Mouse (Mus musculus) liver, adult 2 months (tissue): ENCODE results near the gene Gm10337. TPM values are rescaled to one million over a fixed set of nuclear protein-coding genes. Genes with fewer than 3 reads are reported as not detected.

Source experiments
- DNase-seq: peaks from one replicate; pipeline ENCODE4 v3.0.0-alpha.2; 2011; ENCODE audit warnings: low read depth, low spot score; ENCODE audit errors: extremely low read depth
- H3K27ac ChIP-seq: fragments of 200-500 bp; replicated peaks from 2 replicates; pipeline ENCODE4 v1.5.1; 2012; ENCODE audit warnings: low read depth, mild to moderate bottlenecking, control low read depth, inconsistent platforms, low read length; ENCODE audit not compliant: insufficient read depth
- H3K27me3 ChIP-seq: fragments of 200-500 bp; 2 replicates; pipeline ENCODE4 v1.6.1; 2012; ENCODE audit warnings: mild to moderate bottlenecking, moderate library complexity, low read length, inconsistent platforms; ENCODE audit not compliant: control insufficient read depth, insufficient read depth
- H3K36me3 ChIP-seq: fragments of 200-500 bp; 2 replicates; pipeline ENCODE4 v1.6.1; 2012; ENCODE audit warnings: low read length, inconsistent platforms; ENCODE audit not compliant: control insufficient read depth, insufficient read depth
- H3K4me1 ChIP-seq: fragments of 200-500 bp; 2 replicates; pipeline ENCODE4 v1.6.1; 2011; ENCODE audit warnings: low read length; ENCODE audit not compliant: control insufficient read depth, insufficient read depth
- H3K4me3 ChIP-seq: fragments of 200-500 bp; 2 replicates; pipeline ENCODE4 v1.5.1; 2011; ENCODE audit warnings: low read depth, mild to moderate bottlenecking, control low read depth, low read length, moderate library complexity; ENCODE audit not compliant: insufficient read depth
- H3K79me2 ChIP-seq: fragments of 200-500 bp; 2 replicates; pipeline ENCODE4 v1.6.1; 2012; ENCODE audit warnings: inconsistent platforms, mild to moderate bottlenecking, low read length, moderate library complexity; ENCODE audit not compliant: control insufficient read depth, insufficient read depth
- H3K9ac ChIP-seq: fragments of 200-500 bp; 2 replicates; pipeline ENCODE4 v1.6.1; 2012; ENCODE audit warnings: low read depth, mild to moderate bottlenecking, control low read depth, inconsistent platforms, low read length
- CTCF ChIP-seq: fragments of 200-500 bp; IDR thresholded peaks from 2 replicates; pipeline ENCODE4 v1.5.1; 2011; ENCODE audit warnings: low read depth, low read length, control low read depth
- POLR2A ChIP-seq: fragments of 200-500 bp; IDR thresholded peaks from 2 replicates; pipeline ENCODE4 v1.6.1; 2011; ENCODE audit warnings: low read length, control low read depth; ENCODE audit not compliant: insufficient read depth; ENCODE audit errors: extremely low read depth
- WGBS: fragments of 180-500 bp; shearing (Covaris S2); methylation state at CpG from one replicate; pipeline ENCODE4 v1.1.7; 2018; 5-methylcytosine and 5-hydroxymethylcytosine counted together
- polyA plus RNA-seq: library from polyadenylated mRNA; depleted of rRNA; stranded (reverse); fragments of >200 nt; gene quantifications from 2 replicates; pipeline ENCODE4 v1.2.3, GENCODE M21; 2012; rRNA removed
- total RNA-seq: library from RNA; depleted of rRNA; stranded (reverse); fragments of >200 nt; gene quantifications from 2 replicates; pipeline ENCODE4 v1.2.3, GENCODE M21; 2014; rRNA removed

The Gm10337 gene
- total and polyA plus RNA-seq, 2 experiments: not detected

GRCm38 (mm10) chr15:102547478-102547877, 44.0 kb downstream of the Gm10337 start:
- Histone ChIP-seq H3K27me3 (no peaks in the 10 kb centered on the region), H3K36me3 (peaks cover 44% of the 10 kb centered on the region), H3K79me2 (no peaks in the 10 kb centered on the region; the same call in none of the 2 replicates), H3K9ac (no peak overlapping the region), H3K27ac (no peak overlapping the region), H3K4me1 (no peaks in the 10 kb centered on the region), H3K4me3 (no peak overlapping the region)
- no peak for DNase-seq
- TF ChIP-seq CTCF (no peak), POLR2A (no peak)
- 96% methylated on average over 3 of the region's 3 CpGs for WGBS

GRCm38 (mm10) chr15:102552599-102552998, 49.1 kb downstream of the Gm10337 start:
- no peak overlapping the region for H3K9ac ChIP-seq
- H3K27me3 ChIP-seq: no peaks in the 10 kb centered on the region
- TF ChIP-seq CTCF (no peak), POLR2A (no peak)
- no peaks in the 10 kb centered on the region; the same call in none of the 2 replicates for H3K79me2 ChIP-seq
- WGBS: 96% methylated on average over 5 of the region's 5 CpGs
- no peak for DNase-seq
- H3K27ac ChIP-seq: no peak overlapping the region
- peaks cover 55% of the 10 kb centered on the region for H3K36me3 ChIP-seq
- H3K4me3 ChIP-seq: no peak overlapping the region
- no peaks in the 10 kb centered on the region for H3K4me1 ChIP-seq

Other genes with a start within 250 kb of the Gm10337 start
- gene Rarg, start 246.2 kb upstream of the Gm10337 start, total RNA-seq: 1.5 and 2.0 TPM in 2 replicates
- 5.3 and 6.0 TPM in 2 replicates for gene Rarg, start 246.2 kb upstream of the Gm10337 start, polyA plus RNA-seq
- gene Gm9918, start 233.2 kb upstream of the Gm10337 start, total RNA-seq: not detected in 2 replicates
- 0.05 TPM in 1 of 2 replicates, not detected in the other for gene Gm9918, start 233.2 kb upstream of the Gm10337 start, polyA plus RNA-seq
- 8.5 and 10.1 TPM in 2 replicates for gene Mfsd5, start 224.3 kb upstream of the Gm10337 start, total RNA-seq
- gene Mfsd5, start 224.3 kb upstream of the Gm10337 start, polyA plus RNA-seq: 44.3 and 51.4 TPM in 2 replicates
- 0.09 and 0.27 TPM in 2 replicates for gene Espl1, start 207.5 kb upstream of the Gm10337 start, total RNA-seq
- gene Espl1, start 207.5 kb upstream of the Gm10337 start, polyA plus RNA-seq: 0.11 and 0.21 TPM in 2 replicates
- 137 and 195 TPM in 2 replicates for gene Pfdn5, start 177.6 kb upstream of the Gm10337 start, total RNA-seq
- gene Pfdn5, start 177.6 kb upstream of the Gm10337 start, polyA plus RNA-seq: 44.6 and 45.2 TPM in 2 replicates
- gene Myg1, start 172.0 kb upstream of the Gm10337 start, total RNA-seq: 25.5 and 27.6 TPM in 2 replicates
- gene Myg1, start 172.0 kb upstream of the Gm10337 start, polyA plus RNA-seq: 32.0 and 32.3 TPM in 2 replicates
- 4.0 and 8.3 TPM in 2 replicates for gene Aaas, start 153.0 kb upstream of the Gm10337 start, total RNA-seq
- 18.9 and 24.0 TPM in 2 replicates for gene Aaas, start 153.0 kb upstream of the Gm10337 start, polyA plus RNA-seq
- not detected in 2 replicates for gene Sp7, start 136.5 kb upstream of the Gm10337 start, total RNA-seq
- not detected in 2 replicates for gene Sp7, start 136.5 kb upstream of the Gm10337 start, polyA plus RNA-seq
- gene Sp1, start 97.6 kb upstream of the Gm10337 start, total RNA-seq: 16.7 and 18.2 TPM in 2 replicates
- 7.3 and 7.6 TPM in 2 replicates for gene Sp1, start 97.6 kb upstream of the Gm10337 start, polyA plus RNA-seq
- gene Amhr2, start 58.4 kb upstream of the Gm10337 start, total RNA-seq: 0.07 and 0.09 TPM in 2 replicates
- 0.40 and 0.49 TPM in 2 replicates for gene Amhr2, start 58.4 kb upstream of the Gm10337 start, polyA plus RNA-seq
- gene Prr13, start 44.7 kb upstream of the Gm10337 start, total RNA-seq: 7.3 and 11.1 TPM in 2 replicates
- gene Prr13, start 44.7 kb upstream of the Gm10337 start, polyA plus RNA-seq: 93.4 and 98.3 TPM in 2 replicates
- gene Pcbp2, start 33.2 kb upstream of the Gm10337 start, total RNA-seq: 112 and 189 TPM in 2 replicates
- gene Pcbp2, start 33.2 kb upstream of the Gm10337 start, polyA plus RNA-seq: 261 and 273 TPM in 2 replicates
- gene Map3k12, start 13.3 kb downstream of the Gm10337 start, total RNA-seq: 0.34 and 0.46 TPM in 2 replicates
- gene Map3k12, start 13.3 kb downstream of the Gm10337 start, polyA plus RNA-seq: 0.22 and 0.43 TPM in 2 replicates
- 15.2 and 16.0 TPM in 2 replicates for gene Tarbp2, start 14.5 kb downstream of the Gm10337 start, total RNA-seq
- 34.1 and 40.6 TPM in 2 replicates for gene Tarbp2, start 14.5 kb downstream of the Gm10337 start, polyA plus RNA-seq
- gene Npff, start 21.2 kb downstream of the Gm10337 start, total RNA-seq: 0.27 and 0.65 TPM in 2 replicates
- gene Npff, start 21.2 kb downstream of the Gm10337 start, polyA plus RNA-seq: 1.4 and 3.5 TPM in 2 replicates
- gene Gm28047, start 121.3 kb downstream of the Gm10337 start, total RNA-seq: not detected in 2 replicates
- not detected in 2 replicates for gene Gm28047, start 121.3 kb downstream of the Gm10337 start, polyA plus RNA-seq
- gene Atf7, start 121.7 kb downstream of the Gm10337 start, total RNA-seq: 10.1 and 12.6 TPM in 2 replicates
- gene Atf7, start 121.7 kb downstream of the Gm10337 start, polyA plus RNA-seq: 27.8 and 41.1 TPM in 2 replicates
- gene Atp5g2, start 168.6 kb downstream of the Gm10337 start, total RNA-seq: 149 and 181 TPM in 2 replicates
- 342 and 359 TPM in 2 replicates for gene Atp5g2, start 168.6 kb downstream of the Gm10337 start, polyA plus RNA-seq
- 19.1 and 20.5 TPM in 2 replicates for gene Calcoco1, start 218.5 kb downstream of the Gm10337 start, total RNA-seq
- 20.7 and 22.8 TPM in 2 replicates for gene Calcoco1, start 218.5 kb downstream of the Gm10337 start, polyA plus RNA-seq